Mouse (Mus musculus): ENCODE data around the gene Arhgef2. TPM values are rescaled to one million over a fixed set of nuclear protein-coding genes. Genes with fewer than 3 reads are reported as not detected.

Arhgef2 gene
- polyA plus RNA-seq, 1 experiment from 2014 or later: 20.0 TPM

GRCm38 (mm10) chr3:88639239-88639638 is 33.5 kb downstream of the Arhgef2 start:
- H3K4me2 ChIP-seq (ENCODE audit: low read depth, low read length): no peak overlapping the region
- no peak overlapping the region for H3K4me3 ChIP-seq (ENCODE audit: low read depth, low read length)
- H3K36me3 ChIP-seq (ENCODE audit: control insufficient read depth, insufficient read depth): peaks cover 35% of the 10 kb centered on the region
- H3K4me1 ChIP-seq (ENCODE audit: control insufficient read depth, low read depth, low read length): no peaks in the 10 kb centered on the region
- H3K27me3 ChIP-seq (ENCODE audit: control insufficient read depth, insufficient read depth, low read depth, low read length): no peaks in the 10 kb centered on the region
- H3K9me3 ChIP-seq (replicated peaks; ENCODE audit: control insufficient read depth, low read length): no peaks in the 10 kb centered on the region
- no peak overlapping the region for H3K9ac ChIP-seq (ENCODE audit: low read depth, low read length)
- H3K27ac ChIP-seq (ENCODE audit: low read length): no peak overlapping the region
- whole genome bisulfite sequencing (ENCODE audit: insufficient replicate concordance): 82% methylated on average over 12 of the region's 12 CpGs
- ATAC-seq (ENCODE audit: low read depth): no peak

- Histone ChIP-seq H3K9ac (ENCODE audit: low read depth, low read length) (no peak overlapping the region), H3K4me2 (ENCODE audit: low read depth, low read length) (no peak overlapping the region), H3K4me3 (ENCODE audit: low read depth, low read length) (no peak overlapping the region), H3K27me3 (ENCODE audit: control insufficient read depth, insufficient read depth, low read depth, low read length) (no peaks in the 10 kb centered on the region), H3K9me3 (replicated peaks; ENCODE audit: control insufficient read depth, low read length) (no peaks in the 10 kb centered on the region), H3K4me1 (ENCODE audit: control insufficient read depth, low read depth, low read length) (no peaks in the 10 kb centered on the region), H3K36me3 (ENCODE audit: control insufficient read depth, insufficient read depth) (peaks cover 31% of the 10 kb centered on the region), H3K27ac (ENCODE audit: low read length) (no peak overlapping the region)
- ATAC-seq (ENCODE audit: low read depth): no peak
- 47% methylated on average over 1 of the region's 1 CpGs for WGBS (ENCODE audit: insufficient replicate concordance)
Measured at GRCm38 (mm10) chr3:88640676-88641075, 34.9 kb downstream of the Arhgef2 start.

GRCm38 (mm10) chr3:88643078-88643477 is 37.3 kb downstream of the Arhgef2 start:
- no peaks in the 10 kb centered on the region for H3K9me3 ChIP-seq (replicated peaks; ENCODE audit: control insufficient read depth, low read length)
- no peak for ATAC-seq (ENCODE audit: low read depth)
- H3K36me3 ChIP-seq (ENCODE audit: control insufficient read depth, insufficient read depth): peaks cover 26% of the 10 kb centered on the region
- H3K4me1 ChIP-seq (ENCODE audit: control insufficient read depth, low read depth, low read length): no peaks in the 10 kb centered on the region
- H3K4me3 ChIP-seq (ENCODE audit: low read depth, low read length): no peak overlapping the region
- H3K4me2 ChIP-seq (ENCODE audit: low read depth, low read length): no peak overlapping the region
- 67% methylated on average over 5 of the region's 5 CpGs for WGBS (ENCODE audit: insufficient replicate concordance)
- H3K9ac ChIP-seq (ENCODE audit: low read depth, low read length): no peak overlapping the region
- H3K27ac ChIP-seq (ENCODE audit: low read length): no peak overlapping the region
- no peaks in the 10 kb centered on the region for H3K27me3 ChIP-seq (ENCODE audit: control insufficient read depth, insufficient read depth, low read depth, low read length)

GRCm38 (mm10) chr3:88645937-88646336 is 40.2 kb downstream of the Arhgef2 start:
- Histone ChIP-seq H3K4me2 (ENCODE audit: low read depth, low read length) (no peak overlapping the region), H3K4me1 (ENCODE audit: control insufficient read depth, low read depth, low read length) (no peaks in the 10 kb centered on the region), H3K36me3 (ENCODE audit: control insufficient read depth, insufficient read depth) (peaks cover 22% of the 10 kb centered on the region), H3K4me3 (ENCODE audit: low read depth, low read length) (no peak overlapping the region), H3K27ac (ENCODE audit: low read length) (no peak overlapping the region), H3K9ac (ENCODE audit: low read depth, low read length) (no peak overlapping the region), H3K27me3 (ENCODE audit: control insufficient read depth, insufficient read depth, low read depth, low read length) (no peaks in the 10 kb centered on the region), H3K9me3 (replicated peaks; ENCODE audit: control insufficient read depth, low read length) (no peaks in the 10 kb centered on the region)
- WGBS (ENCODE audit: insufficient replicate concordance): 75% methylated on average over 12 of the region's 12 CpGs
- ATAC-seq (ENCODE audit: low read depth): no peak

- Histone ChIP-seq H3K9ac (ENCODE audit: low read depth, low read length) (no peak overlapping the region), H3K36me3 (ENCODE audit: control insufficient read depth, insufficient read depth) (peaks cover 22% of the 10 kb centered on the region)
- ATAC-seq (ENCODE audit: low read depth): no peak
Measured at GRCm38 (mm10) chr3:88646426-88646995, 40.7 kb downstream of the Arhgef2 start.

GRCm38 (mm10) chr3:88647076-88647475 is 41.3 kb downstream of the Arhgef2 start:
- Histone ChIP-seq H3K9ac (ENCODE audit: low read depth, low read length) (no peak overlapping the region), H3K27me3 (ENCODE audit: control insufficient read depth, insufficient read depth, low read depth, low read length) (no peaks in the 10 kb centered on the region), H3K9me3 (replicated peaks; ENCODE audit: control insufficient read depth, low read length) (no peaks in the 10 kb centered on the region), H3K27ac (ENCODE audit: low read length) (no peak overlapping the region), H3K4me1 (ENCODE audit: control insufficient read depth, low read depth, low read length) (no peaks in the 10 kb centered on the region), H3K36me3 (ENCODE audit: control insufficient read depth, insufficient read depth) (peaks cover 22% of the 10 kb centered on the region), H3K4me3 (ENCODE audit: low read depth, low read length) (no peak overlapping the region), H3K4me2 (ENCODE audit: low read depth, low read length) (no peak overlapping the region)
- WGBS (ENCODE audit: insufficient replicate concordance): 55% methylated on average over 3 of the region's 3 CpGs
- no peak for ATAC-seq (ENCODE audit: low read depth)

More at GRCm38 (mm10) chr3:88646426-88646995, 40.7 kb downstream of the Arhgef2 start:
- Histone ChIP-seq H3K4me1 (ENCODE audit: control insufficient read depth, low read depth, low read length) (no peaks in the 10 kb centered on the region), H3K9me3 (replicated peaks; ENCODE audit: control insufficient read depth, low read length) (no peaks in the 10 kb centered on the region), H3K4me3 (ENCODE audit: low read depth, low read length) (no peak overlapping the region), H3K27me3 (ENCODE audit: control insufficient read depth, insufficient read depth, low read depth, low read length) (no peaks in the 10 kb centered on the region), H3K4me2 (ENCODE audit: low read depth, low read length) (no peak overlapping the region), H3K27ac (ENCODE audit: low read length) (no peak overlapping the region)
- WGBS (ENCODE audit: insufficient replicate concordance): 57% methylated on average over 6 of the region's 6 CpGs

GRCm38 (mm10) chr3:88647779-88648413 is 42.1 kb downstream of the Arhgef2 start:
- no peak for ATAC-seq (ENCODE audit: low read depth)
- no peak overlapping the region for H3K4me2 ChIP-seq (ENCODE audit: low read depth, low read length)
- no peaks in the 10 kb centered on the region for H3K9me3 ChIP-seq (replicated peaks; ENCODE audit: control insufficient read depth, low read length)
- peaks cover 17% of the 10 kb centered on the region for H3K36me3 ChIP-seq (ENCODE audit: control insufficient read depth, insufficient read depth)
- no peaks in the 10 kb centered on the region for H3K4me1 ChIP-seq (ENCODE audit: control insufficient read depth, low read depth, low read length)
- H3K27ac ChIP-seq (ENCODE audit: low read length): no peak overlapping the region
- no peak overlapping the region for H3K4me3 ChIP-seq (ENCODE audit: low read depth, low read length)
- no peaks in the 10 kb centered on the region for H3K27me3 ChIP-seq (ENCODE audit: control insufficient read depth, insufficient read depth, low read depth, low read length)
- H3K9ac ChIP-seq (ENCODE audit: low read depth, low read length): no peak overlapping the region
- 76% methylated on average over 14 of the region's 14 CpGs for WGBS (ENCODE audit: insufficient replicate concordance)

- H3K4me1 ChIP-seq (ENCODE audit: control insufficient read depth, low read depth, low read length): no peaks in the 10 kb centered on the region
- ATAC-seq (ENCODE audit: low read depth): no peak
- no peak overlapping the region for H3K9ac ChIP-seq (ENCODE audit: low read depth, low read length)
- H3K4me2 ChIP-seq (ENCODE audit: low read depth, low read length): no peak overlapping the region
- H3K27ac ChIP-seq (ENCODE audit: low read length): no peak overlapping the region
- H3K4me3 ChIP-seq (ENCODE audit: low read depth, low read length): no peak overlapping the region
- no peaks in the 10 kb centered on the region for H3K9me3 ChIP-seq (replicated peaks; ENCODE audit: control insufficient read depth, low read length)
- peaks cover 16% of the 10 kb centered on the region for H3K36me3 ChIP-seq (ENCODE audit: control insufficient read depth, insufficient read depth)
- no peaks in the 10 kb centered on the region for H3K27me3 ChIP-seq (ENCODE audit: control insufficient read depth, insufficient read depth, low read depth, low read length)
- WGBS (ENCODE audit: insufficient replicate concordance): 75% methylated on average over 12 of the region's 12 CpGs
Measured at GRCm38 (mm10) chr3:88648452-88649168, 42.8 kb downstream of the Arhgef2 start.

- Histone ChIP-seq H3K4me2 (ENCODE audit: low read depth, low read length) (no peak overlapping the region), H3K9ac (ENCODE audit: low read depth, low read length) (no peak overlapping the region), H3K9me3 (replicated peaks; ENCODE audit: control insufficient read depth, low read length) (no peaks in the 10 kb centered on the region), H3K4me1 (ENCODE audit: control insufficient read depth, low read depth, low read length) (no peaks in the 10 kb centered on the region), H3K27me3 (ENCODE audit: control insufficient read depth, insufficient read depth, low read depth, low read length) (no peaks in the 10 kb centered on the region), H3K27ac (ENCODE audit: low read length) (no peak overlapping the region), H3K36me3 (ENCODE audit: control insufficient read depth, insufficient read depth) (peaks cover 11% of the 10 kb centered on the region), H3K4me3 (ENCODE audit: low read depth, low read length) (no peak overlapping the region)
- 74% methylated on average over 10 of the region's 10 CpGs for WGBS (ENCODE audit: insufficient replicate concordance)
- no peak for ATAC-seq (ENCODE audit: low read depth)
Measured at GRCm38 (mm10) chr3:88649186-88649585, 43.4 kb downstream of the Arhgef2 start.
